Mouse (Mus musculus) C2C12 (cell line): ENCODE data around the gene Vmn2r54.
"Not testable (repeated sequence)": the region's sequence is repeated elsewhere in the genome, so short reads cannot be mapped to it uniquely, and the experiment has no call there.

ENCODE experiments used
- CTCF ChIP-seq: IDR thresholded peaks from one replicate; pipeline ENCODE4 v1.5.1; 2011; ENCODE audit not compliant: control insufficient read depth, insufficient read depth, insufficient read length
- MAX ChIP-seq: IDR thresholded peaks from one replicate; pipeline ENCODE4 v1.6.1; 2011; ENCODE audit warnings: mild to moderate bottlenecking, control low read depth
- USF1 ChIP-seq: IDR thresholded peaks from one replicate; pipeline ENCODE4 v1.6.1; 2011; ENCODE audit warnings: low read depth, mild to moderate bottlenecking, control low read depth, moderate library complexity

DNA sequence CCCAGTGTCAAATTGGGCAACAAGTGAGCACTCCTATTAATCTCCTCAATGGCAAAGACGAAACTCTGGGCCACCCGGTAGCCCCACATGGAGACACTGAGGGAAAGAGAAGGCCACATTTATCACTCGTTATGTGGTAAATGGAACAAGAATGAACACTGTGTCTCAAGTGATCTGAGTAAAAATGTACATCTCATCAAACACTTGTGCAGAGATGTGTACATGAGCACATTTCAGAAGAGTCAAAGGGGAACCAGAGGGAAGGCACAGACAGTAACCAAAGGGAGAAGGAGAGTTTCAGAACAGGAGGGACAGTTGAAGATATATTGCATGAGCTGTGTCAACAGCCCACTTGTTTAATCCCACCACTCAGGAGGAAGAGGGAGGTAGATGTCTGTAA, 44.8 kb upstream of the Vmn2r54 start, which contains the start of gene Vmn2r55:
- not testable (repeated sequence) for TF ChIP-seq MAX, CTCF, USF1
